Mouse (Mus musculus): ENCODE measurements at regions not wholly inside any gene's neighbourhood (a gene's known extent, or its start where the extent isn't known, plus 50 kb on each side); places are given as distances from the start of the nearest gene placed in this dataset.

- no peak overlapping the region for H3K9ac ChIP-seq
- no peak overlapping the region for H3K4me2 ChIP-seq (replicated peaks)
- WGBS: 82% methylated on average over 4 of the region's 4 CpGs
- H3K27ac ChIP-seq: no peak overlapping the region
- no peaks in the 10 kb centered on the region for H3K27me3 ChIP-seq
- H3K9me3 ChIP-seq: no peaks in the 10 kb centered on the region
- no peaks in the 10 kb centered on the region for H3K36me3 ChIP-seq
- no peaks in the 10 kb centered on the region for H3K4me1 ChIP-seq
- no peak for ATAC-seq (ENCODE audit: insufficient number of reproducible peaks, insufficient read depth, low FRiP score, low TSS enrichment)
- no peak overlapping the region for H3K4me3 ChIP-seq
These were observed 139.2 kb upstream of the Lpp start for GRCm38 (mm10) chr16:24254143-24254542.

GRCm38 (mm10) chr16:24247291-24247690 lies 146.0 kb upstream of the Lpp start:
- no peak overlapping the region for H3K9ac ChIP-seq
- no peaks in the 10 kb centered on the region for H3K9me3 ChIP-seq
- no peaks in the 10 kb centered on the region for H3K4me1 ChIP-seq
- 84% methylated on average over 5 of the region's 5 CpGs for WGBS
- ATAC-seq (ENCODE audit: insufficient number of reproducible peaks, insufficient read depth, low FRiP score, low TSS enrichment): no peak
- H3K36me3 ChIP-seq: no peaks in the 10 kb centered on the region
- H3K4me2 ChIP-seq (replicated peaks): no peak overlapping the region
- H3K4me3 ChIP-seq: no peak overlapping the region
- no peak overlapping the region for H3K27ac ChIP-seq
- H3K27me3 ChIP-seq: no peaks in the 10 kb centered on the region

GRCm38 (mm10) chr16:24238075-24238555 lies 155.2 kb upstream of the Lpp start:
- Histone ChIP-seq H3K4me3 (no peak overlapping the region), H3K27ac (no peak overlapping the region), H3K27me3 (no peaks in the 10 kb centered on the region), H3K9me3 (no peaks in the 10 kb centered on the region), H3K9ac (no peak overlapping the region), H3K4me2 (replicated peaks) (no peak overlapping the region), H3K4me1 (peaks cover 8% of the 10 kb centered on the region; the same call in 1 of the 2 replicates), H3K36me3 (no peaks in the 10 kb centered on the region)
- 61% methylated on average over 3 of the region's 3 CpGs for WGBS
- ATAC-seq (ENCODE audit: insufficient number of reproducible peaks, insufficient read depth, low FRiP score, low TSS enrichment): no peak

GRCm38 (mm10) chr16:24237425-24237824 lies 155.9 kb upstream of the Lpp start:
- H3K4me2 ChIP-seq (replicated peaks): no peak overlapping the region
- H3K27ac ChIP-seq: no peak overlapping the region
- H3K4me3 ChIP-seq: no peak overlapping the region
- H3K27me3 ChIP-seq: no peaks in the 10 kb centered on the region
- no peak overlapping the region for H3K9ac ChIP-seq
- peaks cover 8% of the 10 kb centered on the region; the same call in 1 of the 2 replicates for H3K4me1 ChIP-seq
- no peaks in the 10 kb centered on the region for H3K36me3 ChIP-seq
- 64% methylated on average over 3 of the region's 3 CpGs for WGBS
- no peaks in the 10 kb centered on the region for H3K9me3 ChIP-seq
- no peak for ATAC-seq (ENCODE audit: insufficient number of reproducible peaks, insufficient read depth, low FRiP score, low TSS enrichment)

GRCm38 (mm10) chr16:24237013-24237412 lies 156.3 kb upstream of the Lpp start:
- no peaks in the 10 kb centered on the region for H3K9me3 ChIP-seq
- no peaks in the 10 kb centered on the region for H3K27me3 ChIP-seq
- H3K4me3 ChIP-seq: no peak overlapping the region
- 89% methylated on average over 3 of the region's 3 CpGs for WGBS
- no peaks in the 10 kb centered on the region for H3K36me3 ChIP-seq
- ATAC-seq (ENCODE audit: insufficient number of reproducible peaks, insufficient read depth, low FRiP score, low TSS enrichment): no peak
- no peak overlapping the region for H3K4me2 ChIP-seq (replicated peaks)
- H3K4me1 ChIP-seq: peaks cover 8% of the 10 kb centered on the region; the same call in 1 of the 2 replicates
- H3K27ac ChIP-seq: no peak overlapping the region
- H3K9ac ChIP-seq: no peak overlapping the region

GRCm38 (mm10) chr16:24236511-24236910 lies 156.8 kb upstream of the Lpp start:
- Histone ChIP-seq H3K27ac (no peak overlapping the region), H3K4me2 (replicated peaks) (no peak overlapping the region), H3K4me1 (peaks cover 8% of the 10 kb centered on the region; the same call in 1 of the 2 replicates), H3K36me3 (no peaks in the 10 kb centered on the region), H3K4me3 (no peak overlapping the region), H3K27me3 (no peaks in the 10 kb centered on the region), H3K9ac (no peak overlapping the region), H3K9me3 (no peaks in the 10 kb centered on the region)
- ATAC-seq (ENCODE audit: insufficient number of reproducible peaks, insufficient read depth, low FRiP score, low TSS enrichment): no peak
- WGBS: 70% methylated on average over 3 of the region's 3 CpGs

GRCm38 (mm10) chr16:24234795-24235194 lies 158.5 kb upstream of the Lpp start:
- Histone ChIP-seq H3K4me2 (replicated peaks) (no peak overlapping the region), H3K4me1 (peaks cover 8% of the 10 kb centered on the region; the same call in 1 of the 2 replicates), H3K27me3 (no peaks in the 10 kb centered on the region), H3K9me3 (no peaks in the 10 kb centered on the region), H3K36me3 (no peaks in the 10 kb centered on the region), H3K4me3 (no peak overlapping the region), H3K27ac (no peak overlapping the region), H3K9ac (no peak overlapping the region)
- 80% methylated on average over 11 of the region's 11 CpGs for WGBS
- ATAC-seq (ENCODE audit: insufficient number of reproducible peaks, insufficient read depth, low FRiP score, low TSS enrichment): no peak

GRCm38 (mm10) chr16:24232001-24232530 lies 161.2 kb upstream of the Lpp start:
- H3K36me3 ChIP-seq: no peaks in the 10 kb centered on the region
- H3K27me3 ChIP-seq: no peaks in the 10 kb centered on the region
- no peaks in the 10 kb centered on the region for H3K4me1 ChIP-seq
- WGBS: 88% methylated on average over 6 of the region's 6 CpGs
- H3K9ac ChIP-seq: no peak overlapping the region
- no peak for ATAC-seq (ENCODE audit: insufficient number of reproducible peaks, insufficient read depth, low FRiP score, low TSS enrichment)
- no peak overlapping the region for H3K4me2 ChIP-seq (replicated peaks)
- no peak overlapping the region for H3K27ac ChIP-seq
- no peak overlapping the region for H3K4me3 ChIP-seq
- no peaks in the 10 kb centered on the region for H3K9me3 ChIP-seq

GRCm38 (mm10) chr16:24231506-24231905 lies 161.8 kb upstream of the Lpp start:
- no peak for ATAC-seq (ENCODE audit: insufficient number of reproducible peaks, insufficient read depth, low FRiP score, low TSS enrichment)
- WGBS: 75% methylated on average over 5 of the region's 5 CpGs
- Histone ChIP-seq H3K4me1 (no peaks in the 10 kb centered on the region), H3K4me3 (no peak overlapping the region), H3K27ac (no peak overlapping the region), H3K27me3 (no peaks in the 10 kb centered on the region), H3K4me2 (replicated peaks) (no peak overlapping the region), H3K9me3 (no peaks in the 10 kb centered on the region), H3K9ac (no peak overlapping the region), H3K36me3 (no peaks in the 10 kb centered on the region)

GRCm38 (mm10) chr16:24229002-24229607 lies 164.2 kb upstream of the Lpp start:
- H3K27me3 ChIP-seq: no peaks in the 10 kb centered on the region
- H3K27ac ChIP-seq: no peak overlapping the region
- no peaks in the 10 kb centered on the region for H3K36me3 ChIP-seq
- no peak for ATAC-seq (ENCODE audit: insufficient number of reproducible peaks, insufficient read depth, low FRiP score, low TSS enrichment)
- no peaks in the 10 kb centered on the region for H3K4me1 ChIP-seq
- WGBS: 64% methylated on average over 7 of the region's 7 CpGs
- H3K9me3 ChIP-seq: no peaks in the 10 kb centered on the region
- H3K9ac ChIP-seq: no peak overlapping the region
- no peak overlapping the region for H3K4me3 ChIP-seq
- no peak overlapping the region for H3K4me2 ChIP-seq (replicated peaks)

- no peaks in the 10 kb centered on the region for H3K36me3 ChIP-seq
- no peaks in the 10 kb centered on the region for H3K27me3 ChIP-seq
- no peak overlapping the region for H3K27ac ChIP-seq
- 87% methylated on average over 4 of the region's 4 CpGs for WGBS
- no peak overlapping the region for H3K4me3 ChIP-seq
- ATAC-seq (ENCODE audit: insufficient number of reproducible peaks, insufficient read depth, low FRiP score, low TSS enrichment): no peak
- no peak overlapping the region for H3K4me2 ChIP-seq (replicated peaks)
- H3K4me1 ChIP-seq: no peaks in the 10 kb centered on the region
- H3K9ac ChIP-seq: no peak overlapping the region
- H3K9me3 ChIP-seq: no peaks in the 10 kb centered on the region
These were observed 167.4 kb upstream of the Lpp start for GRCm38 (mm10) chr16:24225897-24226296.

GRCm38 (mm10) chr16:24225090-24225489 lies 168.2 kb upstream of the Lpp start:
- Histone ChIP-seq H3K9ac (no peak overlapping the region), H3K4me2 (replicated peaks) (no peak overlapping the region), H3K4me3 (no peak overlapping the region), H3K27me3 (no peaks in the 10 kb centered on the region), H3K36me3 (no peaks in the 10 kb centered on the region), H3K9me3 (no peaks in the 10 kb centered on the region), H3K27ac (no peak overlapping the region), H3K4me1 (no peaks in the 10 kb centered on the region)
- WGBS: 78% methylated on average over 1 of the region's 1 CpGs
- no peak for ATAC-seq (ENCODE audit: insufficient number of reproducible peaks, insufficient read depth, low FRiP score, low TSS enrichment)

Data from embryonic facial prominence, embryonic 12.5 days (tissue).